Mouse (Mus musculus) spleen, embryonic (tissue): ENCODE results near the gene Inhbc.

ENCODE experiments used
- CTCF ChIA-PET: fragments of 350-600 bp; sonication (Branson Sonifier 250); formaldehyde crosslinking; loops from one replicate; lab custom pipeline; 2022; lab: Charles Lee

Inhbc gene

DNA sequence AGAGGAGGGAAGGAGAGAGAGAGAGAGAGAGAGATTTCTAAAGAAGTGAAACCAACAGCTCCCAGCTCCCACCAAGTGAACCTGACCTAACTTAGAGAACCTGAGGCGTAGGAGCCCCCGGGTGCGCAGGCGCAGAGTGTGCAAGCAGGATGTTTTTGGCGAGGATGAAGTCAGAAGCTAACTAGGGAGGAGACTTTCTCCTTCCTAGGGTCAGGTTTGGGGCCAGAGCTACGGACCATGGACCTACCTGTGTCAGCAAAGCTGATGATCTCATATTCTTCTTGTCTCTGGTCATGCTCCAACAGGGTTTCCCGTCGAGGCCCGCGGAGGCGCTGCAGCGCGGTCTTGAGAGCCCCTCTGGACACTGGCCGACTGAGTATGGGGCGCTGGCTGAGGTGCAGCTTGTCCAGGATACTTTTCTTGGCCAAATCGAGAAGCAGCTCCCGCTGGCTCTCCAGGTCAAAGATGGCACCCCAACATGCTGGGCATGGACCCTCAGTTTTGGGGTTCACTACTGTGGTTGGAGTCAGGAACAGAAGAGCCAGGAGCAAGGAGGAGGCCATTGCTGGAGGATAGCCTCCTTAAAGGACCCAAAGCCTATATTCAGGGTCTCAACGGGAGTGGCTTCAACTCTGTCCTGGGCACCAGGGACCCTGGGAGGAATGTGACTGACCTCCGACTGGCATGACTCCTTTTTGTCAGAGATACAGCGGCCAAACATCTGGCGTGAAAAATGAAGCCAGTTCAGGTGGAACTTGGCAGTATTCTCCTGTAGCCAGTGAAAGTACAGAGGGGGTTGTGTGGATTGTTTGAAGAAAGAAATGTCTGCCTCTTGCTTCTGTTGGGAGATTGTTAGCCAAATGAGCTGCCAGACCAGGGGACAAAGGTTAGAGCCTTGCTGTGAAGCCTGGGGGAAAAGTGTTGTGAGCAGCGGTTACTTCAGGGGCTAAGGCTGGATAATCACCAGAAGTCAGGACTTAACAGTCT is at the start of gene Inhbc:
Inhbc (minus strand) TSS at position 598 of the 987 bp plus-strand sequence.
- CTCF ChIA-PET = no interaction called here

DNA sequence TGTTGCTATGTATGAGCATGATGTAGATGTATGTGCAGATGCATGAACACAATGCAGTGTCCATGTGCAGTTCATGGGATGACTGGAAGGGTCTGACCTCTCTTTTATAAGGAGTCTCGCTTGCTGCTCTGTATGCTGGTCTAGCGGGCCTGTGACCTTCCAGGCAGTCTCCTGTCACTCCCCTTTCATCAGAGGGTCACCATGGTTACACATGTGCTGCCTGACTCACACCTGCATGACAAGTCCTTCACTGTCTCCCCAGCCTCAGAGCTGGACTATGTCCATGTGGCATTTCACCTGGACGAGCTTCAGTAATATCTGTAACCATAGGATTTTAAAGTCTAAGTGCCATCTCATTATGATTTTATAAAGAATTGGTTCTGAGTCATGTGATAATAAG is 43.9 kb upstream of the Inhbc start:
- CTCF ChIA-PET = no interaction called here

DNA sequence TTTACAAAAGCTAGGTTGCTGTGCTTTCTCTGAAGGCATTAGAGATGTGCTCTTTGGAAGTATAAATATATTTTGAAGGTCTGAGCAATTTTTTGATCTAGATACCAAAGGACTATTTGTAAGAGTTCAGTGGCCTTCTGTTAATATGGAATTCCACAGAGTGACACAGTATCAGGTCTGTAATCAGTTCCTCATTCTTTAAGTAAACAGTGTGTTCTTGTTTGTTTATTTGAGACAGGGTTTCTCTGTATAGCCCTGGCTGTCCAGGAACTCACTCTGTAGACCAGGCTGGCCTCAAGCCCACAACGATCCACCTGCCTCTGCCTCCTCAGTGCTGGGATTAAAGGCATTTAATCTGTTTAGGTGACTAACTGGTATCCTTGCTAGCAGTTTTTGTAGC is 43.4 kb upstream of the Inhbc start:
- CTCF ChIA-PET = interaction anchor here (0.5 kb wide), 1 partner anchor 618 kb away, joined by 4 read pairs; no protein-coding TSS in a partner anchor

DNA sequence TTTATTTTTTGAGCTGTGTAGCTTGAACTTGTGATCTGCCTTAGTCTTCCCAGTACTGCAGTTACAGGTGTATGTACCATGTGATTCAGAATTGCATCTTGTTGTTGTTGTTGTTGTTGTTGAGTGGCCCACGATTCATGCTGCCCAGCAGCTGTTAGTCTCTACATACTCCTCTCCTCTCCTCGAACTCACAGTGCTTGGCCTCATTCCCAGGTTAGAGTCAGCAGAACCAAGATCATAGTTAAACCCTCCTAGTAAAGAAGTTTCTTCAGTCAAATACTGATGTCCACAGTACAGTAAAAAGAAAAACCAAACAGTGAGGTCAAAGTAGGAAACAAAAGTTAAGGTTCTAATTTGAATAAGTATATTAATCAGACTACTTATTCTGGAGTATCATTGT is 42.5 kb upstream of the Inhbc start:
- CTCF ChIA-PET = no interaction called here

DNA sequence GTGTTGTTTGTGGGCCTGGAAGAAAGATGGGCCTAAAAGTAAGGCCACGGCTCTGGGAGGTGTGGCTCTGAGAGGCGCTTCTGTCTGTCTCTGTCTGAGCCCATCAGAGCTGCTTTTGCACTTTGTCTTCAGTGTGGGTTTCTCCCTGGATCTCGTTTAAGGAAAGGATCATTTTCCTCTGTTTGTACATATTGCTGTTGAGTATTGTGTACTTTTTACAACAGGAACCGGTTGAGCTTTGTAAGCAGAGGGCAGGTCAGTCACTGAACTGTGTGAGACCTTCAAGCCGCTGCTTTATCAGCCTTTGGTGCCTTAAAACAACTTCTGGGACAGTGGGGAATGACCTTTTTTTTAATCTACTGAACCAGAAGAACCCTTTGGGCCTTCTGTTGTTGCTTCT is 41.9 kb upstream of the Inhbc start:
- CTCF ChIA-PET = no interaction called here

DNA sequence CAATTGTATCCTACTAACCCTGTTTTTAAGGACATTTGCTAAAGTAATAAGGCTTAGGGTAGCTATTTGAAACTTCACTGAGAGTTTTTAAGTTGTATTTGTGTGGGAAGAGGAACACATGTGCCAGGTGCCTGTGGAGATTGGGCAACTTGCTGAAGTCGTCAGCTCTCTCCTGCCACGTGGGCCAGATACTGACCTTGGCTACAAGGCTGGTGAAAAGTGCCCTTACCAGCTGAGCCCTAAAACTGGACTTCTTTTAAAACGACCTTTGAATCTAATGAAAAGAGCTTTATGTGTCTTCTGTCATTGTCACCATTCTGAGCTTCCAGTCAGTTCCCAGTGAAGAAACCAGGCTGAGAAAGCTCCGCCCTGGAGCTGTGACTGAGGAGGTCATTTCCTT is 37.2 kb upstream of the Inhbc start:
- CTCF ChIA-PET = interaction anchor here (0.6 to 0.8 kb wide), 2 partner anchors 79 to 214 kb away, joined by 3 to 6 read pairs; no protein-coding TSS in a partner anchor

DNA sequence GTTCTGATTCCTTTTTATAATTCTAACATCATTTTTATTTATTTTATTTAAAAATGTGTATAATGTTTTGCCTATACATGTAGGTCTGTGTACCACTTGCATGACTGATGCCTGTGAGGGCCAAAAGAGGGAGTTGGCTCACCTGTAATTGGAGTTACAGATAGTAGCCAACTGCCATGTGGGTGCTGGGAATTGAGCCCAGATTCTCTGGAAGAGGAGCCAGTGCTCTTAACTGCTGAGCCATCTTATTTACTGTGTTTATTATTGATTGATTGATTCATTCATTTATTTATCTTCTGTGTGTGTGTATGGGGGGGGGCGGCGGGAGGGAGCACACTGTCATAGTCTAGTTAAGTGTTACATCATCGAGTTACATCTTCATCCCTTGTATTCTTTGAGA is 34.5 kb upstream of the Inhbc start:
- CTCF ChIA-PET = no interaction called here

DNA sequence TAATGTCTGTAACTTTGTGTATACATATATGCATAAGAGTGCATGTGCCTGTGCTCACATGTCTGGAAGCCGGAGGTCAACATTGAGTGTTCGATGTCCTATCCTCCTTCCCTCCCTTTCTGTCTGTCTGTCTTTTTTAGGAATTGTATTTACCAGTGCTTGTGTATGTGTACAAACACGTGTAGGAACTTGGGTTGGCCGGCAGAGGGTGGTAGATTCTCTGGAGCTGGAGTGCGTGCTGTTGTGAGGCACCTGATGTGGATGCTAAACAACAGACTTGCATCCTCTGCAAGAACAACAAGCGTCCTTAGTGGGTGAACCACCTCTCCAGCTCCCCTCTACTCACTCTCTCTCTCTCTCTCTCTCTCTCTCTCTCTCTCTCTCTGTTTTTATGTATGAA is 21.5 kb upstream of the Inhbc start:
- CTCF ChIA-PET = interaction anchor here (1.2 kb wide), 1 partner anchor 29 kb away, joined by 3 read pairs; no protein-coding TSS in a partner anchor

DNA sequence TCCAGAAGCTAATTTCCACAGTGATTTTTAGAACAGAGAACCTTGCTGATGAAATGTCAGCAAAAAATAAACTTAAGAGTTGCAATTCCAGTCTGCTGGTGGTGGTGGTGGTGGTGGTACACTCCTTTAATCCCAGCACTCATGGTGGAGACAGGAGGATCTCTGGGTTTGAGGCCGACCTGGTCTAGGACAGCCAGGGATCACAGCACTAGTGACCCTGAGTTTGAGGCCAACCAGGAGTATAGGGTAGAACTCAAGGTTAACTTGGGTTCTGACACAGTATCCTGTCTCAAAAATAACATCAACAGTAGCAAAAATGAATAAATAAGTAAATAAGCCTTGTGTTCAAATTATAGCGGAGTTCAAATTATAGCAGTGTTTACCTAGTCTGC is 11.5 kb upstream of the Inhbc start:
- CTCF ChIA-PET = interaction anchor here (0.6 kb wide), 2 partner anchors 12 to 47 kb away, joined by 3 to 13 read pairs; no protein-coding TSS in a partner anchor

DNA sequence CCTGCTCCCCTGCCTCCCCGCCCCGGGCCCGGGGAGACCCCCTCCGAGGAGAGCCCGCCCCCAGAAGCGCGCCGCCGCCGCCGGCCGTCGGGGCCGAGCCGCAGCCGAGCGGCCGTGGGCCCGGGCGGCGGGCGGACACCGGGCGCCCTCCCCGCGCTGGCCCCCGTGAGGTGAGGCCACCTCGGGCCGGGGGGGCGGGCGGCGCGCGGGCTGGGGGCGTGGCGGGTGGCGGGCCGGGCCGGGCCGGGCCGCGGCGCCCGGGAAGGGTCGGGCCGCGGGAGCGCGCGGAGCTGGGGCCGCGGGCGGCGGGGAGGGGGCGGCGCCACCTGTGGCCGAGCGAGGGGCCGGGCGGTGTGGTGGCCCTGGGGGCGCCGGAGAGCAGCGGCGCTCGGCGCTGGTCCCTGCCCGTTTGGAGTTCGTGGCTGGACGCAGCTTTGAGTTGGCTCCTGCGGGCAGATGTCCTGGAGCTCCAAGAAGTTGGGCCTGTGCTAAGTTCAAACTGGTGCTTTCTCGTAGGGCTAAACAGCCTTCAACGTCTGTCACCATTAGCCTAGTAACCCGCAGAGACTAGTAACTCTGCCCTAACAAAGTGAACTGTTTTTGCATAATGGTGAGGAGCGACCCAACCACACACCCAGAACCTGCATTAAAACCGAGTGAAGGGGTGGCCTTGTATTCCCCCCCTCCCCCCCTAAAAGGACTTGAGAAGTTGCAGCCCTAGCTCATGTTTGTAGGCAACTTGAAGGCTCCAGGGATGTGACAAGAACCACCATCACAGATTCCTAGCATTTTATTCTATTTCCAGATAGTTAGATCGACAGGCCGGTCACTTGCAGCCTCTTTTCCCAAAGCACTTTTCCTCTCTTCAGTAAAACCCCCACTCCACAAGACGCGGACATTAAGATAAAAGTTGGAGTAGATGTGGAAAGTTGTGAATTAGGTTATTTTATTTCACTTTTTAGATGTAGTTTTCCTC is 10.8 kb upstream of the Inhbc start:
- CTCF ChIA-PET = interaction anchor here (0.6 kb wide), 2 partner anchors 12 to 46 kb away, joined by 3 to 13 read pairs; no protein-coding TSS in a partner anchor

DNA sequence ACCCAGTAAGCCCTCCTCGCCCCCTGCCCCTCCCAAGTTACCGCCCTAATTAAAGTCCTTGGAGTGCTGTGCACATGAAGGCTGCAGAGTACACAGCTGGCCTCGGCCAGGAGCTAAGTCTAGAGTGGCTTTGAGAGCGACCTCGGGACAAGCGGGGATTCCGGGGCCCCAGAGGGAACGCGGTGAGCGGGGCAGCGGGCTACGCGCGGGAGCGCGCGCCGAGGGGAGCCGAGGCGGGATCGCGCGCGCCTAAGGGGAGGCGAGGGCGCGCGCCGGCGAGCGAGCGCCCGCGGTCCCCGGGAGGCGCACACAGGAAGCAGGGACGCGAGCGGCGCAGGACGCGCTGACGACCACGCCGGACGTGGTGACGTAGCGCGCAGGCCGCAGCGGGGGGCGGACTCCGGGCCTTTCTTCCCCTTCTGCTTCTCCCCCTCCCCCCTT is 10.0 kb upstream of the Inhbc start, which contains the start of gene R3hdm2:
R3hdm2 (plus strand) TSS at position 77 of the 441 bp plus-strand sequence.
- CTCF ChIA-PET = interaction anchor here (0.6 kb wide), 1 partner anchor 232 kb away, joined by 5 read pairs; no protein-coding TSS in a partner anchor

DNA sequence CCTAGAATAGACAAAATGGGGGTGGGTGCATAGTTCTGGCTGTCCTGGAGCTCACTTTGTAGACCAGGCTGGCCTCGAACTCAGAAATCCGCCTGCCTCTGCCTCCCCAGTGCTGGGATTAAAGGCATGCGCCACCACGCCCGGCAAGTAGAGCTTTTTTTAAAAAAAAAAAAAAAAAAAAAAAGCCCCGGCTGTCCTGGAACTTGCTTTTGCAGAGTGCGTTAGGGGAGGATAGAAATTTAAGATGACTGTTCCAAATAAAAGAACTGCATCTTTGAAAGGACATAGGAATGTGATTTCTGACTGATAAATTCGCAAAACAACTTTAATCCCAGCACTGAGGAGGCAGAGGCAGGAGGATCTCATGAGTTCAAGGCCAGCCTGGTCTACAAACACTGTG is 9.4 kb upstream of the Inhbc start:
- CTCF ChIA-PET = interaction anchor here (0.6 to 0.7 kb wide), 2 partner anchors 137 to 277 kb away, joined by 5 to 8 read pairs; no protein-coding TSS in a partner anchor

DNA sequence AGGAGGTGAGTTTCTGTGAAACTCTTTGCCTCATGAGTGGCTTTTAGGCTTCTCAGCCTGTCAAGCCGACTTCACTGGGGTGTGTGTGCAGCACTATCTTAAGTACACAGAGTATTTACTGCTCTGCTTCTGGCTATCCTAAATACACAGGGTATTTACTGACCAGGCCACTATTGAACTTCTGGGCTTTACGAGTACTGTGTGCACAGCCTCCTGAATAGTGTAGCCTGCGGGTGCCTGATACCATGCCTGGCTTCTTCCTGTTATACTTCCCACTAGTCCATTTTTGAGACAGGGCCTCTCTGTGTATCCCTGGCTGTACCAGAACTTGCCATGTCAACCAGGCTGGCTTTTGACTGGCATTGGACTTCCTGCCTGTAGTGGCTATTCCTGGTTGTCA is 7.5 kb upstream of the Inhbc start:
- CTCF ChIA-PET = no interaction called here

DNA sequence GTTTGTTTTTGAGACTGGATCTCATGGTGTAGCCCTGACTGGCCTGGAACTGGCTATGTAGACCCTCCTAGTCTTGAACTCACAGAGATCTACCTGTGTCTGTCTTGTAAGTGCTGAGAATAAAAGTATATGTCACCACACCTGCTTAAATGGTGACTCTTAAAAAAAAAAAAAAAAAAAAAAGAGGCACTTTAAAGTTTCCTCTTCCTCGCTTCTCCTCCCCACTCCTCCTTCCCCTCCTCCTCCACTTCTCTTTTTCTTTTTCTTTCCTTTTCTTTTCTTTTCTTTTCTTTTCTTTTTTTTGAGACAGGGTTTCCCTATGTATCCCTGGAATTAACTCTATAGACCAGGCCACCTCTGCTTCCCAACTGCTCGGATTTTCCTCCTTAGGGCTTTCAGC is 792 bp upstream of the Inhbc start:
- CTCF ChIA-PET = no interaction called here

DNA sequence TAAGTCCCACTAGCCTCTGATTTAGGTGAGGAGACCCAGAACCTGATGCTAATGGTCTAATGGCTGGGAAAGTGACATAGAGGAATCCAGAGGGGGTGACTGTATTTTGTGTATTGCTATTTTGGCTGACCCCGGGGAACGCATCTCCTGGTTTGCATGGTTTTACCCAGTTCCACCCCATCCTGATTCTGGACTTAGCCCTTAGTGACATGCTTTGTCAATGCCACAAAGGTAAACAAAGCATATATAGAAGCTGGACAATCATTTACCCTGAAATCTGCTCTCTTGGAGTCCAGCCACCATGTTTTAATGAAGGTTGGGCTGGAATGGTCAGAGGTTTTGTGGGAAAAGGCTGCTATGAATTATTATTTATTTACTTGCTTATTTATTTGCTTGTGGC is 2.0 kb downstream of the Inhbc start:
- CTCF ChIA-PET = no interaction called here

DNA sequence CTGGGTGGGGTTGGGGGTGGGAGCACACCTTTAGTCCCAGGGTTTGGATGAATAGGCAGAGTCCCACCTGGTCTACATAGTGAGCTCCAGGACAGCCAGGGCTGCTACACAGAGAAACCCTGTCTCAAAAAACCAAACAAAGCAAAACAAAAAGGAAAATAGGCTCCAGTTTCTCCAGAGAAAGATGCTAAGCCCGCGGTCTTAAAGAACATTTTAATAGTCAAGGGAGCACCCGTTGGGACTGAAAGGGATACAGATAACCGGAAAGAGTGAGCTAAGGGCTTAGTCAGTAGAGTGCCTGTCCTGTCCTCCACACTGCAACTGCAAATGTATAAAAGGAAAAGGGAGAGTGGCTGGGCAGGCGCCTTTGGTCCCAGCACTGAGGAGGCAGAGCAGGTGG is 3.1 kb downstream of the Inhbc start:
- CTCF ChIA-PET = no interaction called here

DNA sequence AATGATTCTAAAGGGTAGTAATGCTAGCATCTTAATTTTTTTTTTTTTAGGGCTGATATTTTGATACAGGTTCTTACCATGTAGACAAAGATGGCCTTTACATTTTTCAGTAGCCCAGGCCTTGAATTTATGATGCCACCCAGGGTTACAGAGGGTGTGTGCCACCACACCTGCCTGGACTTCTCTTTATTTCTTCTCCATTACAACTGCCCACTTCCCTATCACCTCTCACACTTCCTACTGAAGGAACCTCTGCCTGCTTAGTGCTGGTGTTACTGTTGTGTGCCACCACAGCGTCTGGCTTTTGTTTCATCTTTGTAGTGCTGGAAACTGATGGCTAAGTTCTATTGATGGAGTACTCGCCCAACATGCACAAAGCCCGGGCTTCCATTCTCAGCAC is 9.5 kb downstream of the Inhbc start:
- CTCF ChIA-PET = no interaction called here

DNA sequence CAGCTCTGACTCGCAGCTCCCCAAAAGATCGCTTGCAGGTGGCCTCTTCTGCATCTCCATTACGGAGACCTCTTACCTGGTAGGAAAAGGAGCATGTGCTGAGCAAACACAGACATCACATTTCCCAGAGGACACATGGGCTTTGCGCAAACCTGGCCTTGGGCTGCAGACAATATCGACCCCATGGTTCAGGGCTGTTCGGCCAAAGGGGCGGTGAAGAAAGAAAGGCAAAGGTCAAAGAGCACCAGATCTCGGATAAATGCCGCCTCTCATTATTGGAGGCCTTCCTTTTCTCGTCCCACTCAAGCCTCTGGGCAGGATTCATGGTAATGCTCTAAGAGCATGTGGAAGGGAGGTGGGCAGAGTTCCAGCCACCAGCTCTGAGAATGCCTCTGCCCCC is 14.9 kb downstream of the Inhbc start:
- CTCF ChIA-PET = no interaction called here

DNA sequence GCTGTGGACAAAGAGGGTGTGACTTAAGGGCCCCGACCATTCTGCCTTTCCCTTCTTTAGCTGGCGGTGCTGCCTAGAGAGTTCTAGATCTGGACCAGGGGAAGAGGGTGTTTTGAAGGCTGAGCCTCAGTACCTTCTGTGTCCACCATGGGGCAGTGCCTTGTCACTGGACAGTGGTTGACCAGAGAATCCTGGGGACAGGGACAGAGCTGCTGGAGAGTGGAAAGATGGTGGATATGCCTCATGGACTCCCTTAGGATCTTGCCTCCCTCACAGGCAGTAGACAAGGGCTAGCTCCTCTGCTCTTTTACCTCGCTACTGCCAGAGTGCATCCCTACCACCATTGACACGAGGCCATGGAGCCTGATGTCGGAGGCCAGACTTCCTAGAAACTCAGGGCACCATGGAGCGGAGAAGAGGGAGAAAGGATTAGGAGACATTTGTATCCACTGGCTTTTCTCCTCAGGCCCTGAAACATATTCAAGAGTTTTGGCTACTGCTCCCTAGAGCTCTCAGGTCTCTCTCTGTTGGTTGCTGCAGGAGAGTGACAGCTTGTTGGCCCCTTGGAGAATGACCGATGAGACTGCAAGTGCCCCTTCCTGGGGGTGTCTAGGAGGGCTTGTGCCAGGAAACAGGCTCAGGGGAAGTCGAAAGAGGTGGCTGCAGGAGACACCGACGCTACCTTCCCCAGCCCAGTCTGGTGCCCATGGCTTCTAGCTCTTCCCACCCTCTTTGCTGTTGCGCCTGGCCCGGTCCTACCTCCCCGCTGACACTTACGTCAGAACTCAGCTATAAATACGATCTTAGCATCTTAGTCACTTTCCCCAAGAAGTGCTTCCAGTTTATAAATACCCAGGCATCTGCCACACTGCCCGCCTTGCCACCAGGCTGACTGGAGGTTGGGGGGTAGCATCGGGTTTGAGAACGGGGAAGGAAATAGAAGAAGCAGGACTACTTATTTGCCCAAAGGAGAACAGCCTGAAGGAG is 16.0 kb downstream of the Inhbc start, which contains the start of gene Inhbe:
Inhbe (minus strand) TSS at position 503 of the 987 bp plus-strand sequence.
- CTCF ChIA-PET = no interaction called here

DNA sequence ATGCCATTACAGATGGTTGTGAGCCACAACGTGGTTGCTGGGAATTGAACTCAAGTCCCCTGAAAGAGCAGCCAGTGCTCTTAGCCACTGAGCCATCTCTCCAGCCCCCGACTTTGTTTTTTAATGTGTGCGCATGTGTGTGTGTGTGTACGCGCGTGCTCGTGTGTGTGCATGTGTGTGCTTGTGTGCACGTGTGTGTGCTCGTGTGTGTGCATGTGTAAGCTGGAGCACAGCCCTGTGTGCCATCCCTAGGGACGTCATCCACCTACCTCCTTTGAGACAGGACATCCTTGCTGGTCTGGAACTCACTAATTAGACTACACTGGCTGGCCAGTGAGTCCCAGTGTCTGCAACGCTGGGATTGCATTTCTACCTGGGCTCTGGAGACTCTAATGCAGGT is 17.5 kb downstream of the Inhbc start:
- CTCF ChIA-PET = interaction anchor here (0.7 kb wide), 1 partner anchor 44 kb away, joined by 3 read pairs; no protein-coding TSS in a partner anchor
